Mouse (Mus musculus) ES-Bruce4 (cell line): ENCODE results near the gene Nelfa.

Experiments used
- CTCF ChIP-seq: IDR thresholded peaks from one replicate; pipeline ENCODE4 v1.8.1; 2011; ENCODE audit warnings: low read depth, low read length
- EP300 ChIP-seq: IDR thresholded peaks from 2 replicates; pipeline ENCODE4 v1.6.1; 2011; ENCODE audit warnings: low read depth, low read length; ENCODE audit not compliant: insufficient read depth

- TF ChIP-seq EP300 (0 out of 2 replicates have a peak, but pooled peaks have one; percentile 26), CTCF (no peak)
These were observed 13.6 kb downstream of the Nelfa start for GRCm38 (mm10) chr5:33922566-33922965.
